Mouse (Mus musculus) erythroblast, embryonic 14.5 days (primary cell): Measurements from ENCODE around the gene Fxyd4. TPM values are rescaled to one million over a fixed set of nuclear protein-coding genes. Genes with fewer than 3 reads are reported as not detected.
A peak's percentile ranks its signal among the peaks of the same experiment; 100 is the strongest.

ENCODE experiments used
- H3K27me3 ChIP-seq: 2 replicates; pipeline ENCODE4 v1.6.1; 2012; ENCODE audit warnings: inconsistent platforms; ENCODE audit not compliant: control insufficient read depth
- H3K36me3 ChIP-seq: 2 replicates; pipeline ENCODE4 v1.6.1; 2012; ENCODE audit warnings: mild to moderate bottlenecking, inconsistent platforms; ENCODE audit not compliant: control insufficient read depth
- H3K4me1 ChIP-seq: 2 replicates; pipeline ENCODE4 v1.6.1; 2012; ENCODE audit warnings: inconsistent platforms; ENCODE audit not compliant: control insufficient read depth
- H3K4me3 ChIP-seq: replicated peaks from 2 replicates; pipeline ENCODE3; 2012; ENCODE audit warnings: moderate library complexity, mild to moderate bottlenecking, inconsistent platforms
- H3K9me3 ChIP-seq: 2 replicates; pipeline ENCODE4 v1.6.1; 2012; ENCODE audit warnings: low read length, inconsistent platforms, mixed read lengths; ENCODE audit not compliant: control insufficient read depth
- GATA1 ChIP-seq: IDR thresholded peaks from 2 replicates; pipeline ENCODE4 v1.6.1; 2012; ENCODE audit warnings: low read length, inconsistent platforms, mixed read lengths
- TAL1 ChIP-seq: IDR thresholded peaks from 3 replicates; pipeline ENCODE4 v1.6.1; 2012; ENCODE audit warnings: low read length, inconsistent platforms, mixed read lengths
- polyA plus RNA-seq: library from polyadenylated mRNA; stranded (reverse); fragments of >175 nt; gene quantifications from 2 replicates; pipeline ENCODE4 v1.2.3, GENCODE M21; 2012

The Fxyd4 gene
- polyA plus RNA-seq, 1 experiment: not detected

- Histone ChIP-seq H3K36me3 (peaks cover 16% of the 10 kb centered on the region), H3K9me3 (no peaks in the 10 kb centered on the region), H3K4me1 (peaks cover 73% of the 10 kb centered on the region), H3K27me3 (no peaks in the 10 kb centered on the region), H3K4me3 (peak overlapping the region; percentile 97)
- TF ChIP-seq GATA1 (no peak), TAL1 (no peak)
These were observed 29.5 kb downstream of the Fxyd4 start for GRCm38 (mm10) chr6:117907979-117908355.

- peaks cover 78% of the 10 kb centered on the region for H3K4me1 ChIP-seq
- H3K4me3 ChIP-seq: peak overlapping the region; percentile 97
- no peaks in the 10 kb centered on the region for H3K9me3 ChIP-seq
- TF ChIP-seq GATA1: no peak
- TF ChIP-seq TAL1: no peak
- H3K36me3 ChIP-seq: peaks cover 16% of the 10 kb centered on the region
- H3K27me3 ChIP-seq: no peaks in the 10 kb centered on the region
These were observed 30.1 kb downstream of the Fxyd4 start for GRCm38 (mm10) chr6:117907301-117907978.

- TF ChIP-seq GATA1 (no peak), TAL1 (no peak)
- no peaks in the 10 kb centered on the region for H3K27me3 ChIP-seq
- H3K9me3 ChIP-seq: no peaks in the 10 kb centered on the region
- peaks cover 78% of the 10 kb centered on the region for H3K4me1 ChIP-seq
- peaks cover 10% of the 10 kb centered on the region for H3K36me3 ChIP-seq
- peak overlapping the region; percentile 97 for H3K4me3 ChIP-seq
These were observed 30.8 kb downstream of the Fxyd4 start for GRCm38 (mm10) chr6:117906590-117907271.

- Histone ChIP-seq H3K27me3 (no peaks in the 10 kb centered on the region), H3K4me3 (peak overlapping the region; percentile 97), H3K4me1 (peaks cover 80% of the 10 kb centered on the region), H3K9me3 (no peaks in the 10 kb centered on the region), H3K36me3 (peaks cover 10% of the 10 kb centered on the region)
- no peak for TF ChIP-seq GATA1
- no peak for TF ChIP-seq TAL1
These were observed 31.4 kb downstream of the Fxyd4 start for GRCm38 (mm10) chr6:117906015-117906531.

GRCm38 (mm10) chr6:117905260-117905930, 32.1 kb downstream of the Fxyd4 start:
- TF ChIP-seq TAL1 (no peak), GATA1 (no peak)
- H3K4me3 ChIP-seq: peak overlapping the region; percentile 97
- H3K9me3 ChIP-seq: no peaks in the 10 kb centered on the region
- no peaks in the 10 kb centered on the region for H3K27me3 ChIP-seq
- peaks cover 7% of the 10 kb centered on the region for H3K36me3 ChIP-seq
- peaks cover 82% of the 10 kb centered on the region for H3K4me1 ChIP-seq

GRCm38 (mm10) chr6:117903836-117904235, 33.7 kb downstream of the Fxyd4 start:
- no peak overlapping the region for H3K4me3 ChIP-seq
- TF ChIP-seq TAL1: no peak
- TF ChIP-seq GATA1: no peak
- peaks cover 77% of the 10 kb centered on the region for H3K4me1 ChIP-seq
- H3K36me3 ChIP-seq: no peaks in the 10 kb centered on the region; the same call in 1 of the 2 replicates
- no peaks in the 10 kb centered on the region for H3K27me3 ChIP-seq
- H3K9me3 ChIP-seq: no peaks in the 10 kb centered on the region

GRCm38 (mm10) chr6:117902556-117902955, 34.9 kb downstream of the Fxyd4 start:
- H3K4me1 ChIP-seq: peaks cover 65% of the 10 kb centered on the region
- TF ChIP-seq TAL1 (no peak), GATA1 (no peak)

GRCm38 (mm10) chr6:117901510-117902402, 35.7 kb downstream of the Fxyd4 start:
- Histone ChIP-seq H3K4me3 (no peak overlapping the region), H3K27me3 (no peaks in the 10 kb centered on the region), H3K9me3 (no peaks in the 10 kb centered on the region), H3K36me3 (no peaks in the 10 kb centered on the region; the same call in 1 of the 2 replicates), H3K4me1 (peaks cover 65% of the 10 kb centered on the region)
- TF ChIP-seq GATA1 (no peak), TAL1 (no peak)

More at GRCm38 (mm10) chr6:117902556-117902955, 34.9 kb downstream of the Fxyd4 start:
- Histone ChIP-seq H3K36me3 (no peaks in the 10 kb centered on the region; the same call in 1 of the 2 replicates), H3K9me3 (no peaks in the 10 kb centered on the region), H3K27me3 (no peaks in the 10 kb centered on the region), H3K4me3 (no peak overlapping the region)
